Mouse (Mus musculus) stomach, embryonic 15.5 days (tissue): Measurements from ENCODE around the gene Ctsw. TPM values are rescaled to one million over a fixed set of nuclear protein-coding genes. Genes with fewer than 3 reads are reported as not detected.

Experiments used
- ATAC-seq: fragments of 200-750 bp; cut with Nextera tagmentation; 2 replicates; pipeline ENCODE4 v1.8.0; 2017; ENCODE audit warnings: low read depth, moderate number of reproducible peaks, moderate TSS enrichment; ENCODE audit not compliant: insufficient read depth, low FRiP score
- H3K27ac ChIP-seq: fragments of 300-500 bp; sonication (generic); 2 replicates; pipeline ENCODE4 v1.5.1; 2015; ENCODE audit warnings: mild to moderate bottlenecking, inconsistent platforms
- H3K27me3 ChIP-seq: fragments of 300-500 bp; sonication (generic); replicated peaks from 2 replicates; pipeline ENCODE4 v1.6.1; 2015; ENCODE audit warnings: inconsistent platforms
- H3K36me3 ChIP-seq: fragments of 300-500 bp; sonication (generic); 2 replicates; pipeline ENCODE4 v1.6.1; 2015; ENCODE audit warnings: inconsistent platforms
- H3K4me1 ChIP-seq: fragments of 300-500 bp; sonication (generic); 2 replicates; pipeline ENCODE4 v1.6.1; 2015; ENCODE audit warnings: inconsistent platforms
- H3K4me2 ChIP-seq: fragments of 300-500 bp; sonication (generic); 2 replicates; pipeline ENCODE4 v1.6.1; 2015; ENCODE audit warnings: mild to moderate bottlenecking, inconsistent platforms
- H3K4me3 ChIP-seq: fragments of 300-500 bp; sonication (generic); replicated peaks from 2 replicates; pipeline ENCODE4 v1.5.1; 2015; ENCODE audit warnings: inconsistent platforms
- H3K9ac ChIP-seq: fragments of 300-500 bp; sonication (generic); 2 replicates; pipeline ENCODE4 v1.6.1; 2015; ENCODE audit warnings: inconsistent platforms
- H3K9me3 ChIP-seq: fragments of 300-500 bp; sonication (generic); 2 replicates; pipeline ENCODE4 v1.6.1; 2016; ENCODE audit warnings: inconsistent platforms
- WGBS: fragments of 180-500 bp; shearing (Covaris S2); methylation state at CpG from one replicate; pipeline ENCODE4 v1.1.7; 2015; 5-methylcytosine and 5-hydroxymethylcytosine counted together
- polyA plus RNA-seq: library from polyadenylated mRNA; unstranded; fragments of >200 nt; fragmentation: Nextera tagmentation; extraction: Ambion mirVana; gene quantifications from 2 replicates; pipeline ENCODE4 v1.2.1, GENCODE M21; 2015

Ctsw gene
- polyA plus RNA-seq, 1 experiment from 2014 or later = 2.3 TPM

GRCm38 (mm10) chr19:5473720-5474119, 5.4 kb upstream of the Ctsw start, which contains the start of gene Efemp2:
Gene Efemp2 (plus strand): TSS chr19:5473954.
- H3K27me3 ChIP-seq = no peaks in the 10 kb centered on the region
- peak; percentile 67 for ATAC-seq
- H3K27ac ChIP-seq = peak within 1 kb of the TSS; percentile 84
- H3K4me1 ChIP-seq = peaks cover 23% of the 10 kb centered on the region
- H3K9ac ChIP-seq = peak within 1 kb of the TSS; percentile 53
- no peaks in the 10 kb centered on the region; the same call in 1 of the 2 replicates for H3K36me3 ChIP-seq
- H3K4me2 ChIP-seq = peak within 1 kb of the TSS; percentile 95
- H3K4me3 ChIP-seq = peak within 1 kb of the TSS; percentile 60
- 2% methylated on average over 22 of the region's 22 CpGs for WGBS
- H3K9me3 ChIP-seq = no peaks in the 10 kb centered on the region

GRCm38 (mm10) chr19:5472857-5473256, 4.5 kb upstream of the Ctsw start:
- Histone ChIP-seq H3K9me3 (no peaks in the 10 kb centered on the region), H3K4me2 (no peak overlapping the region), H3K4me3 (no peak overlapping the region), H3K4me1 (peaks cover 23% of the 10 kb centered on the region), H3K36me3 (no peaks in the 10 kb centered on the region; the same call in 1 of the 2 replicates), H3K27ac (no peak overlapping the region), H3K27me3 (no peaks in the 10 kb centered on the region), H3K9ac (no peak overlapping the region)
- no peak for ATAC-seq
- 79% methylated on average over 3 of the region's 3 CpGs for WGBS

- no peak for ATAC-seq
- H3K4me2 ChIP-seq = no peak overlapping the region
- peaks cover 23% of the 10 kb centered on the region for H3K4me1 ChIP-seq
- no peaks in the 10 kb centered on the region for H3K9me3 ChIP-seq
- no peak overlapping the region for H3K27ac ChIP-seq
- H3K36me3 ChIP-seq = peaks cover 3% of the 10 kb centered on the region
- no peak overlapping the region for H3K4me3 ChIP-seq
- H3K9ac ChIP-seq = no peak overlapping the region
- WGBS = 48% methylated on average over 5 of the region's 5 CpGs
- H3K27me3 ChIP-seq = no peaks in the 10 kb centered on the region
Observed at GRCm38 (mm10) chr19:5471846-5472245, 3.5 kb upstream of the Ctsw start.

- ATAC-seq = no peak
- WGBS = 87% methylated on average over 6 of the region's 6 CpGs
Observed at GRCm38 (mm10) chr19:5466916-5467500, 1.3 kb downstream of the Ctsw start.

GRCm38 (mm10) chr19:5465037-5465436, 3.3 kb downstream of the Ctsw start:
- no peak overlapping the region for H3K4me2 ChIP-seq
- H3K9ac ChIP-seq = no peak overlapping the region
- ATAC-seq = no peak
- H3K9me3 ChIP-seq = no peaks in the 10 kb centered on the region
- peaks cover 34% of the 10 kb centered on the region for H3K36me3 ChIP-seq
- H3K4me3 ChIP-seq = no peak overlapping the region
- no peaks in the 10 kb centered on the region for H3K27me3 ChIP-seq
- H3K27ac ChIP-seq = no peak overlapping the region
- H3K4me1 ChIP-seq = peaks cover 11% of the 10 kb centered on the region
- WGBS = 94% methylated on average over 8 of the region's 8 CpGs

More at GRCm38 (mm10) chr19:5466916-5467500, 1.3 kb downstream of the Ctsw start:
- Histone ChIP-seq H3K4me2 (no peak overlapping the region), H3K4me1 (no peaks in the 10 kb centered on the region), H3K9me3 (no peaks in the 10 kb centered on the region), H3K36me3 (peaks cover 34% of the 10 kb centered on the region), H3K9ac (no peak overlapping the region), H3K27me3 (no peaks in the 10 kb centered on the region), H3K27ac (no peak overlapping the region), H3K4me3 (no peak overlapping the region)

- Histone ChIP-seq H3K4me2 (peak overlapping the region; percentile 35), H3K4me1 (peaks cover 11% of the 10 kb centered on the region), H3K4me3 (peak overlapping the region; percentile 12; the same call in 1 of the 2 replicates), H3K9me3 (no peaks in the 10 kb centered on the region), H3K36me3 (peaks cover 34% of the 10 kb centered on the region), H3K9ac (0 out of 2 replicates have a peak overlapping the region, but pooled peaks have one; percentile 2), H3K27ac (peak overlapping the region; percentile 28; the same call in 1 of the 2 replicates), H3K27me3 (no peaks in the 10 kb centered on the region)
- peak; percentile 16; the same call in 1 of the 2 replicates for ATAC-seq
- WGBS = 38% methylated on average over 15 of the region's 15 CpGs
Observed at GRCm38 (mm10) chr19:5463791-5464562, 4.3 kb downstream of the Ctsw start.

GRCm38 (mm10) chr19:5463212-5463611, 5.1 kb downstream of the Ctsw start:
- ATAC-seq = no peak
- Histone ChIP-seq H3K27ac (no peak overlapping the region), H3K4me3 (no peak overlapping the region), H3K9ac (no peak overlapping the region), H3K36me3 (peaks cover 34% of the 10 kb centered on the region), H3K4me2 (no peak overlapping the region), H3K4me1 (peaks cover 14% of the 10 kb centered on the region), H3K27me3 (no peaks in the 10 kb centered on the region), H3K9me3 (no peaks in the 10 kb centered on the region)
- 88% methylated on average over 9 of the region's 9 CpGs for WGBS

- no peaks in the 10 kb centered on the region for H3K9me3 ChIP-seq
- no peaks in the 10 kb centered on the region for H3K27me3 ChIP-seq
- peaks cover 19% of the 10 kb centered on the region for H3K4me1 ChIP-seq
- no peak overlapping the region for H3K27ac ChIP-seq
- H3K9ac ChIP-seq = peak overlapping the region; percentile 80; the same call in 1 of the 2 replicates
- H3K4me3 ChIP-seq = peak overlapping the region; percentile 85
- H3K36me3 ChIP-seq = peaks cover 26% of the 10 kb centered on the region
- 86% methylated on average over 6 of the region's 6 CpGs for WGBS
- peak overlapping the region; percentile 90 for H3K4me2 ChIP-seq
- no peak for ATAC-seq
Observed at GRCm38 (mm10) chr19:5461411-5461810, 6.9 kb downstream of the Ctsw start.

- Histone ChIP-seq H3K27ac (peak within 1 kb of the TSS; percentile 78), H3K27me3 (no peaks in the 10 kb centered on the region), H3K4me2 (peak within 1 kb of the TSS; percentile 90), H3K4me1 (peaks cover 28% of the 10 kb centered on the region), H3K36me3 (peaks cover 17% of the 10 kb centered on the region), H3K4me3 (peak within 1 kb of the TSS; percentile 85), H3K9me3 (no peaks in the 10 kb centered on the region), H3K9ac (peak within 1 kb of the TSS; percentile 80)
- under 1% methylated on average over 32 of the region's 32 CpGs for WGBS
- peak; percentile 57 for ATAC-seq
Observed at GRCm38 (mm10) chr19:5460465-5460911, 7.8 kb downstream of the Ctsw start, which contains the start of gene Fibp. Gene Fibp (plus strand): TSS chr19:5460615.

- Histone ChIP-seq H3K27me3 (no peaks in the 10 kb centered on the region), H3K4me1 (peaks cover 33% of the 10 kb centered on the region), H3K4me2 (peak overlapping the region; percentile 90), H3K36me3 (peaks cover 11% of the 10 kb centered on the region; the same call in 1 of the 2 replicates), H3K9ac (peak overlapping the region; percentile 80; the same call in 1 of the 2 replicates), H3K9me3 (no peaks in the 10 kb centered on the region), H3K4me3 (peak overlapping the region; percentile 85), H3K27ac (0 out of 2 replicates have a peak overlapping the region, but pooled peaks have one; percentile 78)
- 34% methylated on average over 3 of the region's 3 CpGs for WGBS
- no peak for ATAC-seq
Observed at GRCm38 (mm10) chr19:5459896-5460295, 8.4 kb downstream of the Ctsw start.

- Histone ChIP-seq H3K9me3 (no peaks in the 10 kb centered on the region), H3K4me2 (no peak overlapping the region), H3K36me3 (peaks cover 10% of the 10 kb centered on the region; the same call in 1 of the 2 replicates), H3K9ac (no peak overlapping the region), H3K4me1 (peaks cover 34% of the 10 kb centered on the region), H3K4me3 (no peak overlapping the region), H3K27me3 (no peaks in the 10 kb centered on the region), H3K27ac (no peak overlapping the region)
- ATAC-seq = no peak
- WGBS = 74% methylated on average over 7 of the region's 7 CpGs
Observed at GRCm38 (mm10) chr19:5459019-5459418, 9.3 kb downstream of the Ctsw start.
